Mouse (Mus musculus): ENCODE data around the gene Gm2974. TPM values are rescaled to one million over a fixed set of nuclear protein-coding genes. Genes with fewer than 3 reads are reported as not detected.
"Not testable (repeated sequence)": the region's sequence is repeated elsewhere in the genome, so short reads cannot be mapped to it uniquely, and the experiment has no call there.

Gm2974 gene
- under 1 TPM in 2 of 4 experiments, not detected in 2; 0.51 to 0.91 TPM for total RNA-seq (2022)

DNA sequence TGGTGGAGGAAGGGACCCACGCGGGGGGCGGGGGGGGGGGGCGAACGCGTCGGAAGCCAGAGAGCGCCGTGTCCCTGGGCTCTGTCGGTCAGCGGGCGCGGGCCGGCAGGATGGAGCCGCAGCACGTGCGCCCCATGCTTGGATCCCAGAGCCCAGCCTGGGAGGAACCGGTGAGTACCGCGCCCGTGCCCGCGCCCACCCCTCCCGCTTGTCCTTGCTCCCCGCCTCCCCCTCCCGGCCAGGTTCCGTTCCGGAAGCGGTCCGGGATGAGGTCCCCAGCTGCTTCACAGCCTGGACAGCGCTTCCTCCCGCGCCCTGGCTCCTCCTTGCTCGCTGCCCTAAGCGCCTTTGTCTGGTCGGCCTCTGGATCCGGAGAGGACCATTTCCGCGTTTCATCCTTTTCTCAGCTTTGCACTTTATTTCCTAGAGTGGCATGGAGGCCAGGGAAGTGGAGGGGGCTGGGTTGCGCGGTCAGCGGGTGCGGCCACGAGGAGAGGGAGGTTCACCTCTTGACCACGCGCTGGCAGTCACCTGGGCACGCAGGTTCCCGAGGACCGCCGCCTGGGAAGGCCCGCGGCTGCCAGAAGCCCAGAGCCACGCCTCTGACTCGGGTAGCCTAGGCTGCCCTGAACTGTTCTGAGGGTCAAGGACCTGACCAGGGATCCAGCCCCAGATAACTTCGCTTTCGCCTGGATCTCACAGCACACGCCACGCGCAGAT, at the start of gene Gm2974:
Gene Gm2974, plus strand, starts transcription at position 86 of the 720 bp plus-strand sequence.
- not testable (repeated sequence) for DNase-seq (ENCODE audit: low spot score in 2 of 2)

GRCm38 (mm10) chr14:4141646-4142045, 40.7 kb upstream of the Gm2974 start:
- not testable (repeated sequence) for DNase-seq (ENCODE audit: low spot score in 2 of 2)

DNA sequence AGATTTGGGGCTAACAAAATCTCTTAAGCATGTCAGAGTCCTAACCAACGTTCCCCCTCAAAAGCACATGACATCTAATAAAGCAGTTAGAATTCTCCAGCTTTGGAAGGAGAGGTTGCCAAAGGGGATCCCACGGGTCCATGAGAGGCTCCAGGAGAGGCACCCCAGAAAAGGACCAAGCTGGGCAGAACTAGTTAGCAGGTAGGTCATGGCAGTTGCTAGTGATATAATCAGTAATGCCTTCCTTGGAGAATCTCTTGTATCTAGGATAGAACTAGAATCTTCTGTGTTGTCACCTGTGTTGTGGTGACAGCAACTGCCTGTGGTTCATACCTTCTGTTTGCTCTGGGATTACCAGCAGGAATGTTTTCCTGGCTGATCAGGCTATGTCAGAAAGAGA, 17.6 kb upstream of the Gm2974 start, which contains the start of gene Gm3127:
Gene Gm3127, plus strand, starts transcription at position 301 of the 400 bp plus-strand sequence.
- not testable (repeated sequence) for DNase-seq (ENCODE audit: low spot score in 2 of 2)

- peak in 1 of 2 experiments; percentile 1 for DNase-seq (ENCODE audit: low spot score in 2 of 2)
These were observed 346 bp upstream of the Gm2974 start for GRCm38 (mm10) chr14:4182030-4182429.

DNA sequence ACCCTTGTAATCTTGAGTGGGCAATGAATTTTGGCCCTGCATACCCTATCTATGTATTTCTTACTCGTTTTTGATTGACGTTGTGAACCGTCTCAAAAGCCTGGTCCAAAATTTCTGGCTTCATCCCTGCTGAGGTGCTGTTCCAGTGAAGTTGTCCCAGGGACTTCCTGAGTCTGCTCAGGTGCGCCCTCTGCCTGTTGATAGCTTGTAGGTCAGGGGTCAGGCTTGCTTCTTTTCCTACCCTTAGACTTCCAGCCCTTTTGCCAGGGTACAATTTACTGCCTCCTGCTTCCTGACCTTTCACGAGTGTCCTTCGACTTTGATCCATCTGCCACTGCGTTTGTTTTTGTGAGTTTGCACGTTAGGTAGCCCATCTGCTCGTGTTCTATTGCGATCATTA, 999 bp downstream of the Gm2974 start:
- not testable (repeated sequence) for DNase-seq (ENCODE audit: low spot score in 2 of 2)

- DNase-seq (ENCODE audit: low spot score in 2 of 2): not testable (repeated sequence)
These were observed 67.0 kb downstream of the Gm2974 start, which contains the start of gene Gm3138 for GRCm38 (mm10) chr14:4249331-4249730. TSS of gene Gm3138 (plus strand) at chr14:4249631.

Other genes with a start within 250 kb of the Gm2974 start
- under 1 TPM in 1 of 4 experiments, not detected in 3; 0.51 TPM for gene Gm3095, start 219.0 kb upstream of the Gm2974 start, total RNA-seq (2022)
- not detected for gene Gm3099, start 184.2 kb upstream of the Gm2974 start, total RNA-seq (2022)
- gene Gm5796, start 158.6 kb upstream of the Gm2974 start, total RNA-seq (2022): 1 to 10 TPM; 2.1 to 4.4 (median 3.8) TPM
- gene Gm3115, start 98.5 kb upstream of the Gm2974 start, total RNA-seq (2022): under 1 TPM in 2 of 4 experiments, not detected in 2; 0.21 to 0.46 TPM
- gene Gm8108, start 72.0 kb upstream of the Gm2974 start, total RNA-seq (2022): 1 to 10 TPM in 3 of 4 experiments, under 1 TPM in 1; 0.91 to 5.0 (median 2.4) TPM
- gene Gm3127, start 17.5 kb upstream of the Gm2974 start, total RNA-seq (2022): not detected
- gene Gm3138, start 67.1 kb downstream of the Gm2974 start, total RNA-seq (2022): not detected
- gene Gm3149, start 134.7 kb downstream of the Gm2974 start, total RNA-seq (2022): not detected
- 1 to 10 TPM in 3 of 4 experiments, under 1 TPM in 1; 0.81 to 1.4 (median 1.1) TPM for gene 2610042L04Rik, start 152.2 kb downstream of the Gm2974 start, total RNA-seq (2022)
- not detected for gene Gm3159, start 214.9 kb downstream of the Gm2974 start, total RNA-seq (2022)
- under 1 TPM; 0.21 to 0.94 (median 0.48) TPM for gene Gm3164, start 232.9 kb downstream of the Gm2974 start, total RNA-seq (2022)
- gene Gm3173, start 248.4 kb downstream of the Gm2974 start, total RNA-seq (2022): not detected

Measured in left cerebral cortex, adult 8-10 months (tissue).